Mouse (Mus musculus): ENCODE measurements around the gene Drg1. TPM values are rescaled to one million over a fixed set of nuclear protein-coding genes. Genes with fewer than 3 reads are reported as not detected.

The Drg1 gene
- polyA plus RNA-seq, 1 experiment from 2014 or later: 212 TPM

DNA sequence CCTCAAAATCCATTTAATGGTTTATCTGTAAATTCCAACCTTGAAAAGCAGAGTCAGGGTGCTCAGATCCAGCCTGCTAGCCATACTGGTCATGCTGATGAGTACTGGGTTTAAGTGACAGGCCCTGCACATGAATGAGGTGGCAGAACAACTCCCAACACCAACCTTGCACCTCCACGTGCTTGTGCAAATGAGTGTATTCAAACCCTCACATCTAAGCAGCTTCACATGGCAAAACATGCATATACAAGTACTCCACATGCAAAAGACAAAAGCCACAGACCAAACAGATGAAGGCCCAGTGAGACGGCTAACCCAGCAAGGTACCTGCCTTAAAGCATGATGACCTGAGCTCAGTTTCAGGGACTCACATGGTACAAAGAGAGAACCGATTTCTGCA, 19.7 kb upstream of the Drg1 start:
- H3K4me1 ChIP-seq (ENCODE audit: control insufficient read depth, insufficient read depth, low read length): peaks cover 17% of the 10 kb centered on the region
- H3K36me3 ChIP-seq (ENCODE audit: control insufficient read depth, insufficient read depth, low read length): no peaks in the 10 kb centered on the region
- H3K27me3 ChIP-seq (ENCODE audit: control insufficient read depth, insufficient read depth, low read depth, low read length): no peaks in the 10 kb centered on the region
- H3K27ac ChIP-seq (ENCODE audit: low read length): no peak overlapping the region
- no peaks in the 10 kb centered on the region for H3K9me3 ChIP-seq (replicated peaks; ENCODE audit: control insufficient read depth, low read length, poor library complexity, severe bottlenecking)
- no peak for ATAC-seq
- no peak overlapping the region for H3K4me3 ChIP-seq (ENCODE audit: low read depth, low read length)
- H3K4me2 ChIP-seq (ENCODE audit: low read length): no peak overlapping the region
- WGBS: 89% methylated on average over 3 of the region's 3 CpGs
- H3K9ac ChIP-seq (ENCODE audit: low read depth, low read length): no peak overlapping the region

DNA sequence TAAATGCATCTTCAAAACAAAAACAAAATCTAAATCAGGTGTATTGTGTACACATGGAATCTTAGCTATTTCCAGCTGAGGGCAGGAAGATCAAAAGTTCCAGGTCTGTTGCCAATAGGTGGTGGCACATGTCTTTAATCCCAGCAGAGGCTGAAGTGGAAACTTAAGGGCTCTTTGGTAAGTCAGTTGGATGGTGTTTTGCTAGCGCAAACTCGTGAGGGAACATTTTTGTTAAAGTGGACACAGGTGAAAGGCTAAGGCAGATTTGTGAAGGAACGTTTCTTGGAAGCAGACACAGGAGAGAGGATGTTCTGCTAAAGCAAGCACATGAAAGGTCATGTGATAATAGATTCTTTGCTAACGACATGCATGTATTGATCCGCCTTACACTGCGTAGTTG, 17.4 kb upstream of the Drg1 start:
- H3K27ac ChIP-seq (ENCODE audit: low read length): no peak overlapping the region
- no peak overlapping the region for H3K9ac ChIP-seq (ENCODE audit: low read depth, low read length)
- H3K36me3 ChIP-seq (ENCODE audit: control insufficient read depth, insufficient read depth, low read length): no peaks in the 10 kb centered on the region
- peaks cover 17% of the 10 kb centered on the region for H3K4me1 ChIP-seq (ENCODE audit: control insufficient read depth, insufficient read depth, low read length)
- WGBS: 93% methylated on average over 6 of the region's 6 CpGs
- no peaks in the 10 kb centered on the region for H3K27me3 ChIP-seq (ENCODE audit: control insufficient read depth, insufficient read depth, low read depth, low read length)
- H3K4me2 ChIP-seq (ENCODE audit: low read length): no peak overlapping the region
- H3K9me3 ChIP-seq (replicated peaks; ENCODE audit: control insufficient read depth, low read length, poor library complexity, severe bottlenecking): no peaks in the 10 kb centered on the region
- no peak overlapping the region for H3K4me3 ChIP-seq (ENCODE audit: low read depth, low read length)
- no peak for ATAC-seq

- Histone ChIP-seq H3K4me2 (ENCODE audit: low read length) (no peak overlapping the region), H3K9ac (ENCODE audit: low read depth, low read length) (no peak overlapping the region), H3K4me3 (ENCODE audit: low read depth, low read length) (no peak overlapping the region), H3K9me3 (replicated peaks; ENCODE audit: control insufficient read depth, low read length, poor library complexity, severe bottlenecking) (no peaks in the 10 kb centered on the region), H3K36me3 (ENCODE audit: control insufficient read depth, insufficient read depth, low read length) (no peaks in the 10 kb centered on the region), H3K27me3 (ENCODE audit: control insufficient read depth, insufficient read depth, low read depth, low read length) (no peaks in the 10 kb centered on the region), H3K27ac (ENCODE audit: low read length) (no peak overlapping the region), H3K4me1 (ENCODE audit: control insufficient read depth, insufficient read depth, low read length) (peaks cover 12% of the 10 kb centered on the region)
- WGBS: 88% methylated on average over 6 of the region's 6 CpGs
- no peak for ATAC-seq
Observed at GRCm38 (mm10) chr11:3282887-3283286, 16.7 kb upstream of the Drg1 start.

- 88% methylated on average over 2 of the region's 2 CpGs for WGBS
- Histone ChIP-seq H3K36me3 (ENCODE audit: control insufficient read depth, insufficient read depth, low read length) (no peaks in the 10 kb centered on the region), H3K4me1 (ENCODE audit: control insufficient read depth, insufficient read depth, low read length) (no peaks in the 10 kb centered on the region), H3K27me3 (ENCODE audit: control insufficient read depth, insufficient read depth, low read depth, low read length) (no peaks in the 10 kb centered on the region), H3K9me3 (replicated peaks; ENCODE audit: control insufficient read depth, low read length, poor library complexity, severe bottlenecking) (no peaks in the 10 kb centered on the region), H3K9ac (ENCODE audit: low read depth, low read length) (no peak overlapping the region), H3K27ac (ENCODE audit: low read length) (no peak overlapping the region), H3K4me3 (ENCODE audit: low read depth, low read length) (no peak overlapping the region), H3K4me2 (ENCODE audit: low read length) (no peak overlapping the region)
- no peak for ATAC-seq
Observed at GRCm38 (mm10) chr11:3279729-3280128, 13.5 kb upstream of the Drg1 start.

GRCm38 (mm10) chr11:3278351-3278750, 12.1 kb upstream of the Drg1 start:
- 77% methylated on average over 5 of the region's 5 CpGs for whole genome bisulfite sequencing
- Histone ChIP-seq H3K27me3 (ENCODE audit: control insufficient read depth, insufficient read depth, low read depth, low read length) (no peaks in the 10 kb centered on the region), H3K36me3 (ENCODE audit: control insufficient read depth, insufficient read depth, low read length) (no peaks in the 10 kb centered on the region), H3K9ac (ENCODE audit: low read depth, low read length) (no peak overlapping the region), H3K4me1 (ENCODE audit: control insufficient read depth, insufficient read depth, low read length) (no peaks in the 10 kb centered on the region), H3K4me3 (ENCODE audit: low read depth, low read length) (no peak overlapping the region), H3K9me3 (replicated peaks; ENCODE audit: control insufficient read depth, low read length, poor library complexity, severe bottlenecking) (no peaks in the 10 kb centered on the region), H3K4me2 (ENCODE audit: low read length) (no peak overlapping the region), H3K27ac (ENCODE audit: low read length) (no peak overlapping the region)
- ATAC-seq: no peak

DNA sequence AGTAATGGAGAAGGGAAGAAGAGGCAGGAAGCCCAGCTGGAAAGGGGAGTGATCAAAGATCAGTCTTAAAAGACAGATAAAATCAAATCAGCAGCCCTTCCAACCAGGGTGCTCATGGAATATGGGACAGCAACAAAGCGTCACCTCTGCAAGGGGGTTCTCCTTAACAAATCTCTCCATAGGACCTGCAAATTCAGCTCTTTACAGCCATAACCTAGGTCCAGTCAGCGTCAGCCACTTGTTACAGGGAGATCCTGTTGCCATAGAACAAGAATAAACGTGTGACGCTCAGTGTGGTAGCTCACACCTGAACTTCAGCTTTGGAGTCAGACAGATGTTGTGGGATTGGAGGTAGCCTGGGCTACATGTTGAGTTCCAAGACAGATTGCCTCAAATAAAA, 3.0 kb upstream of the Drg1 start:
- H3K9me3 ChIP-seq (replicated peaks; ENCODE audit: control insufficient read depth, low read length, poor library complexity, severe bottlenecking): no peaks in the 10 kb centered on the region
- no peak overlapping the region for H3K9ac ChIP-seq (ENCODE audit: low read depth, low read length)
- no peak overlapping the region for H3K4me3 ChIP-seq (ENCODE audit: low read depth, low read length)
- peaks cover 17% of the 10 kb centered on the region for H3K4me1 ChIP-seq (ENCODE audit: control insufficient read depth, insufficient read depth, low read length)
- H3K27me3 ChIP-seq (ENCODE audit: control insufficient read depth, insufficient read depth, low read depth, low read length): no peaks in the 10 kb centered on the region
- WGBS: 32% methylated on average over 4 of the region's 4 CpGs
- no peak for ATAC-seq
- H3K27ac ChIP-seq (ENCODE audit: low read length): no peak overlapping the region
- no peaks in the 10 kb centered on the region for H3K36me3 ChIP-seq (ENCODE audit: control insufficient read depth, insufficient read depth, low read length)
- no peak overlapping the region for H3K4me2 ChIP-seq (ENCODE audit: low read length)

GRCm38 (mm10) chr11:3267133-3267532, 918 bp upstream of the Drg1 start:
- H3K36me3 ChIP-seq (ENCODE audit: control insufficient read depth, insufficient read depth, low read length): 0 out of 2 replicates have a peak, but pooled peaks cover 3% of the 10 kb centered on the region
- 57% methylated on average over 7 of the region's 7 CpGs for WGBS
- H3K27ac ChIP-seq (ENCODE audit: low read length): peak overlapping the region; percentile 91
- ATAC-seq: peak; percentile 28; the same call in 1 of the 2 replicates
- H3K9ac ChIP-seq (ENCODE audit: low read depth, low read length): peak overlapping the region; percentile 87
- H3K4me1 ChIP-seq (ENCODE audit: control insufficient read depth, insufficient read depth, low read length): peaks cover 29% of the 10 kb centered on the region
- H3K27me3 ChIP-seq (ENCODE audit: control insufficient read depth, insufficient read depth, low read depth, low read length): no peaks in the 10 kb centered on the region
- H3K9me3 ChIP-seq (replicated peaks; ENCODE audit: control insufficient read depth, low read length, poor library complexity, severe bottlenecking): no peaks in the 10 kb centered on the region
- H3K4me2 ChIP-seq (ENCODE audit: low read length): peak overlapping the region; percentile 49
- H3K4me3 ChIP-seq (ENCODE audit: low read depth, low read length): peak overlapping the region; percentile 65

DNA sequence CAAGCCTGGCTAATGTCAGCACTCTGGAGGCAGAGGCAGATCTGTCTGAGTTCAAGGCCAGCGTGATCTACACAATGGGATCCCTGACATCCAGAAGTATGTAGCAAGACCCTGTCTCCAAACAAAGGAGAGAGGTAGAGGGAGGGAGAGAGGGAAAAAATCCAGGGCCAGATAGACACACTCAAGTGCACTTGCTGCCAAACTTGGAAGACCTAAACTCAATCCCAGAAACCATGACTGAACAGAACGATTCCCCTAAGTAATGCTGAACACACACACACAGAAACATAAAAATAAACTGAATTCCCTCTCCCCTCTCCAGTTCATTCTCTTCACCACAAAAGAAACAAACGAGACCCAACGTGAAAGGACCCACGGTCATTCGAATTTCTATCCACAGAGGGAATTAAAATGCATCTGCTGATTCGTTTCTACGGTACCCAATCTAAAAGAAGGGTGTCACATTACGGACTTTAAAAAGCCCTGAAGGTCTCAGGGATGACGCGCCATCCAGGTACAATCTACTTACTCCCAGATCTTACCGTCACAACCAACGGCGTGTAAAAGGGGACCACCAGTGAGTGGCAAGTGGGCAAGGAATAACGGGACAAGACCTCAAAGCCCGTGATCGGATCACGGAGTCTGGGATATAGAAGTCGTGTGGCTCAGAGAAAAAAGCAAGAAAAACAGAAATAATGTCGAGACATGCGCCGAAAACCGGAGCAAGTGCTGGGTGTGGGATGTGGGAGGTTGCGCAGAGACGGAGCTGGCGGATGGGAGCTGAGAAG, 730 bp downstream of the Drg1 start:
- peak overlapping the region; percentile 65 for H3K4me3 ChIP-seq (ENCODE audit: low read depth, low read length)
- peaks cover 9% of the 10 kb centered on the region; the same call in 1 of the 2 replicates for H3K36me3 ChIP-seq (ENCODE audit: control insufficient read depth, insufficient read depth, low read length)
- WGBS: under 1% methylated on average over 26 of the region's 26 CpGs
- no peaks in the 10 kb centered on the region for H3K9me3 ChIP-seq (replicated peaks; ENCODE audit: control insufficient read depth, low read length, poor library complexity, severe bottlenecking)
- ATAC-seq: peak; percentile 3
- H3K9ac ChIP-seq (ENCODE audit: low read depth, low read length): peak overlapping the region; percentile 87
- peaks cover 29% of the 10 kb centered on the region for H3K4me1 ChIP-seq (ENCODE audit: control insufficient read depth, insufficient read depth, low read length)
- H3K27ac ChIP-seq (ENCODE audit: low read length): peak overlapping the region; percentile 91
- peak overlapping the region; percentile 70 for H3K4me2 ChIP-seq (ENCODE audit: low read length)
- H3K27me3 ChIP-seq (ENCODE audit: control insufficient read depth, insufficient read depth, low read depth, low read length): no peaks in the 10 kb centered on the region

- WGBS: 93% methylated on average over 1 of the region's 1 CpGs
- no peak overlapping the region for H3K27ac ChIP-seq (ENCODE audit: low read length)
- H3K4me1 ChIP-seq (ENCODE audit: control insufficient read depth, insufficient read depth, low read length): peaks cover 15% of the 10 kb centered on the region
- H3K4me3 ChIP-seq (ENCODE audit: low read depth, low read length): no peak overlapping the region
- no peak overlapping the region for H3K9ac ChIP-seq (ENCODE audit: low read depth, low read length)
- H3K4me2 ChIP-seq (ENCODE audit: low read length): no peak overlapping the region
- no peaks in the 10 kb centered on the region for H3K27me3 ChIP-seq (ENCODE audit: control insufficient read depth, insufficient read depth, low read depth, low read length)
- H3K36me3 ChIP-seq (ENCODE audit: control insufficient read depth, insufficient read depth, low read length): peaks cover 33% of the 10 kb centered on the region
- H3K9me3 ChIP-seq (replicated peaks; ENCODE audit: control insufficient read depth, low read length, poor library complexity, severe bottlenecking): no peaks in the 10 kb centered on the region
- ATAC-seq: no peak
Observed at GRCm38 (mm10) chr11:3259537-3259936, 6.7 kb downstream of the Drg1 start.
